Mouse (Mus musculus) embryonic facial prominence, embryonic 11.5 days (tissue): ENCODE data around the gene Fstl1. TPM values are rescaled to one million over a fixed set of nuclear protein-coding genes. Genes with fewer than 3 reads are reported as not detected.

Source experiments
- ATAC-seq: fragments of 200-750 bp; cut with Nextera tagmentation; replicated peaks from 2 replicates; pipeline ENCODE4 v1.8.0; 2017; ENCODE audit warnings: low read depth; ENCODE audit not compliant: insufficient number of reproducible peaks, low FRiP score, low TSS enrichment
- DNase-seq: peaks from one replicate; pipeline ENCODE4 v3.0.0-alpha.2; 2015; ENCODE audit warnings: low spot score
- H3K27ac ChIP-seq: fragments of 300-500 bp; sonication (generic); replicated peaks from 2 replicates; pipeline ENCODE4 v1.5.1; 2014; ENCODE audit warnings: mild to moderate bottlenecking, low read depth, low read length, control low read depth
- H3K27me3 ChIP-seq: fragments of 300-500 bp; sonication (generic); 2 replicates; pipeline ENCODE4 v1.6.1; 2014; ENCODE audit warnings: mild to moderate bottlenecking, low read length, moderate library complexity, mixed read lengths; ENCODE audit not compliant: control insufficient read depth, insufficient read depth
- H3K36me3 ChIP-seq: fragments of 300-500 bp; sonication (generic); replicated peaks from 2 replicates; pipeline ENCODE4 v1.6.1; 2014; ENCODE audit warnings: low read depth, mild to moderate bottlenecking, low read length, moderate library complexity, mixed read lengths; ENCODE audit not compliant: control insufficient read depth, insufficient read depth
- H3K4me1 ChIP-seq: fragments of 300-500 bp; sonication (generic); 2 replicates; pipeline ENCODE4 v1.6.1; 2014; ENCODE audit warnings: low read length, mixed read lengths; ENCODE audit not compliant: control insufficient read depth, insufficient read depth
- H3K4me2 ChIP-seq: fragments of 300-500 bp; sonication (generic); 2 replicates; pipeline ENCODE4 v1.6.1; 2014; ENCODE audit warnings: low read depth, mild to moderate bottlenecking, control low read depth, low read length, moderate library complexity
- H3K4me3 ChIP-seq: fragments of 300-500 bp; sonication (generic); 2 replicates; pipeline ENCODE4 v1.5.1; 2014; ENCODE audit warnings: low read depth, low read length, control low read depth
- H3K9ac ChIP-seq: fragments of 300-500 bp; sonication (generic); replicated peaks from 2 replicates; pipeline ENCODE4 v1.6.1; 2014; ENCODE audit warnings: mild to moderate bottlenecking, control low read depth, low read length
- H3K9me3 ChIP-seq: fragments of 300-500 bp; sonication (generic); replicated peaks from 2 replicates; pipeline ENCODE4 v1.6.1; 2016; ENCODE audit warnings: mild to moderate bottlenecking, low read length, inconsistent platforms, mixed read lengths; ENCODE audit not compliant: control insufficient read depth
- WGBS: fragments of 180-500 bp; shearing (Covaris S2); extraction: QIAGEN DNeasy Blood & Tissue Kit; methylation state at CpG from one replicate; pipeline ENCODE4 v1.1.7; 2014; 5-methylcytosine and 5-hydroxymethylcytosine counted together
- polyA plus RNA-seq: library from polyadenylated mRNA; unstranded; fragments of >200 nt; fragmentation: Nextera tagmentation; extraction: Ambion mirVana; gene quantifications from 2 replicates; pipeline ENCODE4 v1.2.1, GENCODE M21; 2014

Gene Fstl1
- polyA plus RNA-seq, 1 experiment from 2014 or later: 367 TPM

GRCm38 (mm10) chr16:37855583-37855982 is 78.9 kb downstream of the Fstl1 start:
- DNase-seq (no peak), ATAC-seq (no peak)
- H3K4me1 ChIP-seq: no peaks in the 10 kb centered on the region
- 63% methylated on average over 8 of the region's 8 CpGs for WGBS
- no peak overlapping the region for H3K27ac ChIP-seq
- no peak overlapping the region for H3K4me2 ChIP-seq
- no peak overlapping the region for H3K9ac ChIP-seq
- H3K4me3 ChIP-seq: no peak overlapping the region
- H3K27me3 ChIP-seq: no peaks in the 10 kb centered on the region
- H3K9me3 ChIP-seq: no peaks in the 10 kb centered on the region
- no peaks in the 10 kb centered on the region for H3K36me3 ChIP-seq

- Histone ChIP-seq H3K4me2 (no peak overlapping the region), H3K27me3 (no peaks in the 10 kb centered on the region), H3K4me1 (no peaks in the 10 kb centered on the region), H3K9ac (no peak overlapping the region), H3K4me3 (no peak overlapping the region), H3K9me3 (no peaks in the 10 kb centered on the region), H3K36me3 (no peaks in the 10 kb centered on the region), H3K27ac (no peak overlapping the region)
- ATAC-seq (no peak), DNase-seq (no peak)
- WGBS: 77% methylated on average over 3 of the region's 3 CpGs
Observed at GRCm38 (mm10) chr16:37856327-37856726, 79.7 kb downstream of the Fstl1 start.

- Histone ChIP-seq H3K9me3 (no peaks in the 10 kb centered on the region), H3K4me2 (no peak overlapping the region), H3K9ac (no peak overlapping the region), H3K27me3 (no peaks in the 10 kb centered on the region), H3K4me1 (no peaks in the 10 kb centered on the region), H3K4me3 (no peak overlapping the region), H3K27ac (no peak overlapping the region), H3K36me3 (no peaks in the 10 kb centered on the region)
- DNase-seq (no peak), ATAC-seq (no peak)
- WGBS: 86% methylated on average over 8 of the region's 8 CpGs
Observed at GRCm38 (mm10) chr16:37857495-37857894, 80.8 kb downstream of the Fstl1 start.

GRCm38 (mm10) chr16:37860213-37860612 is 83.5 kb downstream of the Fstl1 start:
- Histone ChIP-seq H3K9me3 (no peaks in the 10 kb centered on the region), H3K9ac (no peak overlapping the region), H3K4me1 (no peaks in the 10 kb centered on the region), H3K4me2 (no peak overlapping the region), H3K27me3 (no peaks in the 10 kb centered on the region), H3K4me3 (no peak overlapping the region), H3K36me3 (no peaks in the 10 kb centered on the region), H3K27ac (no peak overlapping the region)
- DNase-seq (no peak), ATAC-seq (no peak)
- WGBS: 80% methylated on average over 7 of the region's 7 CpGs

- WGBS: 82% methylated on average over 7 of the region's 7 CpGs
- H3K9me3 ChIP-seq: no peaks in the 10 kb centered on the region
- H3K4me2 ChIP-seq: no peak within 1 kb of the TSS
- H3K36me3 ChIP-seq: no peaks in the 10 kb centered on the region
- no peaks in the 10 kb centered on the region for H3K4me1 ChIP-seq
- H3K9ac ChIP-seq: no peak within 1 kb of the TSS
- ATAC-seq (no peak), DNase-seq (no peak)
- H3K4me3 ChIP-seq: no peak within 1 kb of the TSS
- H3K27me3 ChIP-seq: no peaks in the 10 kb centered on the region
- H3K27ac ChIP-seq: no peak within 1 kb of the TSS
Observed at GRCm38 (mm10) chr16:37861029-37861428, 84.4 kb downstream of the Fstl1 start, which contains the start of gene Gm36028. Gene Gm36028 (minus strand): TSS chr16:37861146.

GRCm38 (mm10) chr16:37863876-37864275 is 87.2 kb downstream of the Fstl1 start:
- Histone ChIP-seq H3K36me3 (no peaks in the 10 kb centered on the region), H3K9ac (no peak overlapping the region), H3K27me3 (no peaks in the 10 kb centered on the region), H3K27ac (no peak overlapping the region), H3K4me3 (no peak overlapping the region), H3K4me1 (no peaks in the 10 kb centered on the region), H3K9me3 (no peaks in the 10 kb centered on the region), H3K4me2 (no peak overlapping the region)
- DNase-seq (no peak), ATAC-seq (no peak)
- 80% methylated on average over 3 of the region's 3 CpGs for WGBS

- no peak overlapping the region for H3K4me3 ChIP-seq
- DNase-seq (no peak), ATAC-seq (no peak)
- no peaks in the 10 kb centered on the region for H3K27me3 ChIP-seq
- no peak overlapping the region for H3K4me2 ChIP-seq
- H3K9ac ChIP-seq: no peak overlapping the region
- no peaks in the 10 kb centered on the region for H3K9me3 ChIP-seq
- no peaks in the 10 kb centered on the region for H3K36me3 ChIP-seq
- H3K27ac ChIP-seq: no peak overlapping the region
- WGBS: 91% methylated on average over 9 of the region's 9 CpGs
- no peaks in the 10 kb centered on the region for H3K4me1 ChIP-seq
Observed at GRCm38 (mm10) chr16:37865841-37866240, 89.2 kb downstream of the Fstl1 start.

GRCm38 (mm10) chr16:37867791-37868505 is 91.3 kb downstream of the Fstl1 start, which contains the start of gene Lrrc58:
Gene Lrrc58 (plus strand): TSS chr16:37868389.
- Histone ChIP-seq H3K4me1 (no peaks in the 10 kb centered on the region), H3K27ac (peak within 1 kb of the TSS; percentile 99), H3K27me3 (no peaks in the 10 kb centered on the region), H3K9me3 (no peaks in the 10 kb centered on the region), H3K9ac (peak within 1 kb of the TSS; percentile 99), H3K36me3 (no peaks in the 10 kb centered on the region), H3K4me3 (peak within 1 kb of the TSS; percentile 95), H3K4me2 (peak within 1 kb of the TSS; percentile 78)
- DNase-seq (peak; percentile 91), ATAC-seq (peak; percentile 87)
- under 1% methylated on average over 78 of the region's 86 CpGs for WGBS
